Mouse (Mus musculus): ENCODE results near the gene Mgat5.

DNA sequence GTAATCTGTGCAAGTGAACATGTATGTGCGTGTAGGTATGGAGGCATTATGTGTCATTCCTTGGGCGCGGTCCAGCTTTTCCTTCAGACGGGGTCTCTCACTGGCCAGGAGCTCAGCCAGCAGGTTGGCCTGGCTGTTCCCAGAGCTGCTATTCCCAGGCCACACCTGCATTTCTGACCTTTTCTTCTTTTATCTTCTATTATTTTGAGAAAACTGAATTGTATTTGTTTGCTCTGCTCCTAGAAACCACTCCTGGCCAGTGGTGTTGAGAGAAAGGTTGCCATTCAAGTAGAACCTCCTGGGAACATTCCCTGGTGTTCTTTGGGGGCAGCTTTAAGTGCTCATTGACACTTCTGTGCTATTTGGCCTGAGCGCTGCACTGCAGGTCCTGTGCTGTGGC, 160.9 kb downstream of the Mgat5 start:
- TF ChIP-seq POLR2A (IDR thresholded peaks at IDR 0.05; ENCODE audit: low read depth, low read length) = no peak
- TF ChIP-seq CTCF (conservative IDR thresholded peaks at IDR 0.05; ENCODE audit: insufficient read depth, insufficient read length, low read depth, low read length) = no peak
